ENCODE assay signal across 8 mouse cellular contexts in the genomic region with DNA sequence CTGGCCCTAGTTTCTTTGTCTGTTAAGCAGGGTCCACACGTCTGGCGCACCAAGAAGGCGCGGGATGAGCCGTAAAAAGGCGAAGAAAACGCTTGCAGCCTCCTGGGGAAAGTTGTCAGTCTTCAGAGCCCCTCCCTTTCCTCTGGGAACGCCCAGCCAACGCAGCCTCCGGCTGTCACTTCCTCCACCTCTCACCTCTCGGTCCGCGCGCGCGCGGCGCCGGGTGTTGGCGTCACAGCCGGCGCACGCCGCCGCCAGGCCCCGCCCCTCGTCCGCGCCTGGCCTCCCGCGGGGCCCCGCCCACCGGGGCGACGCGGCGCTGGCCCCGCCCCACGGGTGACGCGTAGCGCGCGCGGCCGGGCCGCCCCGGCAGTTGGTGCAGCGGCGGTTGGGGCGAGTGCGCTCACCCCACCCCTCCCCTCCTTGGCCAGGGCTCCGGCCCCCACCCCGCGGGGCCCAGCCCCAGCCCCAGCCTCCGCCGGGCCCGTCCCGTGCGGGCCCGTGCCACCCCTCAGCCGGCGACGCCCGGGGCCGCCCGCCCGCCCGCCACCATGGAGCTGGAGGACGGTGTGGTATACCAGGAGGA. TPM values are rescaled to one million over a fixed set of nuclear protein-coding genes. Genes with fewer than 3 reads are reported as not detected.
DNase-seq lines count a peak whose midpoint lies in the region; ATAC-seq lines count a peak whose summit lies in the region.

A gene (plus strand): TSS at position 372 of the 586 bp plus-strand sequence.

- H3K27me3 ChIP-seq in heart, embryonic 10.5 days (ENCODE audit: insufficient read depth, poor library complexity, severe bottlenecking), result no peaks in the 10 kb centered on the region
- H3K27me3 ChIP-seq in kidney, embryonic 15.5 days, result 0 out of 2 replicates have a peak, but pooled peaks cover 2% of the 10 kb centered on the region

- peak within 1 kb of the TSS; percentile 97 for H3K27ac ChIP-seq in heart, embryonic 10.5 days
- H3K27ac ChIP-seq in kidney, embryonic 15.5 days, result peak within 1 kb of the TSS; percentile 98

- peak within 1 kb of the TSS; percentile 90 for H3K9ac ChIP-seq in kidney, embryonic 15.5 days

- no peaks in the 10 kb centered on the region for H3K36me3 ChIP-seq in heart, embryonic 10.5 days
- H3K36me3 ChIP-seq in kidney, embryonic 15.5 days, result no peaks in the 10 kb centered on the region

- DNase-seq in B cell, adult 2 months, result peak; percentile 95 to 97
- DNase-seq in brain, adult 2 months (ENCODE audit: low read depth, low spot score), result peak; percentile 97
- peak; percentile 96 for DNase-seq in heart, embryonic 10.5 days (ENCODE audit: low spot score)
- DNase-seq in liver, result peak; percentile 98
- DNase-seq in spleen, postnatal 4 days (ENCODE audit: low spot score in 2 of 2), result peak; percentile 94 to 97

- H3K9me3 ChIP-seq in heart, embryonic 10.5 days, result no peaks in the 10 kb centered on the region
- H3K9me3 ChIP-seq in kidney, embryonic 15.5 days (replicated peaks), result no peaks in the 10 kb centered on the region

- H3K4me1 ChIP-seq in heart, embryonic 10.5 days, result peaks cover 23% of the 10 kb centered on the region
- H3K4me1 ChIP-seq in kidney, embryonic 15.5 days, result peaks cover 26% of the 10 kb centered on the region

- under 1% methylated on average over 70 of the region's 70 CpGs for WGBS in heart, embryonic 10.5 days
- WGBS in kidney, embryonic 15.5 days, result under 1% methylated on average over 67 of the region's 70 CpGs

- peak within 1 kb of the TSS; percentile 81 for H3K4me2 ChIP-seq in kidney, embryonic 15.5 days

- peak within 1 kb of the TSS; percentile 97 for H3K4me3 ChIP-seq in heart, embryonic 10.5 days
- H3K4me3 ChIP-seq in kidney, embryonic 15.5 days (replicated peaks), result peak within 1 kb of the TSS; percentile 84

- ATAC-seq in erythroblast, adult 5-6 weeks (replicated peaks; ENCODE audit: low FRiP score, poor library complexity, severe bottlenecking), result peak; percentile 88
- ATAC-seq in kidney, embryonic 15.5 days (replicated peaks; ENCODE audit: low FRiP score), result peak; percentile 95
- peak; percentile 66 for ATAC-seq in monocyte, adult 5-6 weeks (replicated peaks; ENCODE audit: insufficient number of reproducible peaks, low FRiP score, low TSS enrichment, poor library complexity, severe bottlenecking)

RNA-seq across cellular contexts. Expression of the gene that starts here (rescaled TPM):
- 9.2 and 18.3 TPM in 2 replicates for total RNA-seq in erythroblast, adult 5-6 weeks (2015; ENCODE audit: low replicate concordance)
- total RNA-seq in erythroblast, adult 5-6 weeks (2017; ENCODE audit: low replicate concordance), result 24.3 and 25.9 TPM in 2 replicates
- polyA plus RNA-seq in heart, embryonic 10.5 days (2016; fragmentation: Nextera tagmentation; extraction: Ambion mirVana), result 27.8 and 32.4 TPM in 2 replicates
- polyA plus RNA-seq in kidney, embryonic 15.5 days (2015; fragmentation: Nextera tagmentation; extraction: Ambion mirVana), result 35.1 and 37.2 TPM in 2 replicates
- total RNA-seq in monocyte, adult 5-6 weeks (2017), result 140 to 171 TPM (median 156 TPM) in 3 replicates

Comparison
In these comparisons a context has a peak if more than half of its experiments do, and no peak if none do; other contexts are left out.
1. Peak in every context shown above with its lines: DNase-seq, ATAC-seq, H3K4me3 ChIP-seq and H3K27ac ChIP-seq.